Mouse (Mus musculus) urinary bladder, adult 18-20 months (tissue): ENCODE measurements around the gene Sp2.

Source experiments
- DNase-seq, 2 experiments: peaks; one replicate each; pipeline ENCODE4 v3.0.0; 2022; ENCODE audit warnings: low spot score in 2 of 2, mixed read lengths in 2 of 2

The Sp2 gene

GRCm38 (mm10) chr11:96970341-96970740 lies 12.4 kb downstream of the Sp2 start:
- no peak for DNase-seq

DNA sequence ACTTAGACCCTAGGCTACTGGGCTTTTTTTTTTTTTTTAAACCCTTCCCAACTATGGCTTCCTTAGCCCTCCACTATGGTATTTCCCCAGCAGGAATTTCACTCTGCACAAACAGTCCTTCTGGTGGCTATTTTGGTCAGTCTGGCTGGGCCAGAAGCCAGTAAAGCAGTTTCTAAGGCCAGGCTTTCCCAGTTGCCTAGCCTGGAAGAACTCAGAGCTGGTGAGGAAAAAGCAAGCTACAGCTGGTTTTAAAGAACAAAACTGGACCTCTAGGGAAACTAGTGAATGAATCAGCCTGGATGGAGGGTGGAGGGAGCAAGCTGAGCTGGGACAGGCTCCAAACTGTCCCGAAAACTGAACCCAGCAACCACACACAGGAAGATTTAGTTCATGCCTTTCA lies 13.0 kb downstream of the Sp2 start:
- DNase-seq, result no peak

DNA sequence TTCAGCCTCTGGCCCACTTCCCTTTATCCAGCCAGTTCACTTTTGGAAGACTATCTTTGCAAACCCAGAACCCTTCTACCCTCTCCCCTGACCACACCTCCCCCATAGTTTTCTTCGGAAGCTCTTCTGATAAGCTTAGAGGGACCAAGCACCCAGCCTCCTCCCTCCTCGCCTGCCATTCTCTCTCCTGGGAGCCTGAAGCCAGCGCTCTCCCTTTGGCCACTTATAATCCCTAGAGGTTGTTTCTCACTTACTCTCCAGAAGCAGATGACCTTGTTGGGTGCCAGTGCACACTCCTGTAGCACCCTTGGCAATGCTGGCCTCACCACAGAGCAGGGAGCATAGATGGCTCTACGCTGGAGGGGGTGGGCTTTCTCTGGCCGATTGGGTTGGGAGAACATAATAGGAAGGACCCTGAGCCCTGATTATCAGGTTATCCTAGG lies 13.5 kb downstream of the Sp2 start:
- no peak for DNase-seq

DNA sequence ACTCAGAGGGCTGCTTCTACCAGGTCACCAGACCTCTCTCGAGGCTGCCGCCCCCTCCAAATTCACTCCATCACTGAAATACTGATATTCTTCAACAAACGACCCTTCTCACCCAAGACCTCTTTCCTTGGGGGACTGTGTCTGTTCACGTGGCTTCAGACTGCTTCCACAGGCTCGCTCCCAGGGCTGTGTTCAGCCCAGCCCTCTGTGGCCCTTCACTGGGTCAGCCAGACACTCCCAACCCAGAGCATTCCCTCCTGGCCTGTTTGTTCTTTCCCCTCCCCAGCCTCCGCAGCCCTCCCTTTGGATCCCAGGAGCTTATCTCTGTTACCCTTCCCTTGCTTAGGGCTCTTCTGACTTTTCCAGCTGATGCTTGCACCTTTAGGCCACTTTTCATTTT lies 14.3 kb downstream of the Sp2 start:
- no peak for DNase-seq

GRCm38 (mm10) chr11:96967544-96968269 lies 15.1 kb downstream of the Sp2 start:
- DNase-seq, result no peak

DNA sequence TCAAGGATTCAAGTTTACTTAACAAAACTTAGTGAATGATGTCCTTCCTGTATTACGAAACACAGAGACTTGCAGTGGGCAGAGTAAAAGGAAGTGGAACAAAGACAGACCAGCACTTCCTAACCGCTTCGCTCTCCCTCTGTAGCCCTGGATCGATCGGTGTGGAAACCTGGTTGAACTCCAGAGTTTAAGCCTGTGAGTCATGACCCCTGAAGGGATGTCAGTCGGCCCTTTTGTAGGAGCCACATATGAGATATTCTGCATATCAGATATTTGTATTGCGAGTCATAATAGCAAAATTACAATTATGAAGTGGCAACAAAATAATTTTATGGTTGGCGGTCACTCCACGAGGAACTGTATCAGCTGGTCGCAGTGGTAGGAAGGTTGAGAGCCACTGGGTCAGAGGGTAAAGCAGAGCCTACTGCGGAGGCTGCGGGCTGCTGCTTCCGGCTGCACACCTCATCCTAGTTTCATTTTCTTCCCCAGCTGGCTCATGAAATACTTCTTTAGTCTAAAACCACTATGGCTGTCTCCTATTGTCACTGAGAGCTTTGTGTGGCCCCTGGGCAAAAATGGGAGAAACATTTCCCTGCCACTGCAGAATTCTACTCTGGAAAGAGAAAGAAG lies 15.7 kb downstream of the Sp2 start:
- DNase-seq, result peak in 1 of 2 experiments; percentile 37

DNA sequence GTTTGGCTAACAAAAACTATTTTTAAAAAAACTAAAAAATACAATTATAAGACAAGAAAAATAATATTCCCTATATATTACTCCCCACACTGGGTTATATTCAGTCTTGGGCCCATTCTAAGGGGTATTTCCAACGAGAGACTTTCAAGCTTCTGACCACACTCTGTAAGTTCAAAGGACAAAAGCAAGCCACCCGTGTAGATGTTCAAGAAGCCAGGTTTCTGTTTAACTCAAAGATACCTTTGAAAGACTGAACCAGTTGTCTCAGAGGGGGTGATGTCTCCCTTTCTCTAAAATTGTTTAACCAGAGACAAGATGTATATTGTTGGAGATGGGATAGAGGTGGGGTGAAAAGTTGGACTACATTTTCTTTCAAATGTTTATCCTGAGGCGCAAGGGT lies 16.6 kb downstream of the Sp2 start:
- DNase-seq, result no peak

DNA sequence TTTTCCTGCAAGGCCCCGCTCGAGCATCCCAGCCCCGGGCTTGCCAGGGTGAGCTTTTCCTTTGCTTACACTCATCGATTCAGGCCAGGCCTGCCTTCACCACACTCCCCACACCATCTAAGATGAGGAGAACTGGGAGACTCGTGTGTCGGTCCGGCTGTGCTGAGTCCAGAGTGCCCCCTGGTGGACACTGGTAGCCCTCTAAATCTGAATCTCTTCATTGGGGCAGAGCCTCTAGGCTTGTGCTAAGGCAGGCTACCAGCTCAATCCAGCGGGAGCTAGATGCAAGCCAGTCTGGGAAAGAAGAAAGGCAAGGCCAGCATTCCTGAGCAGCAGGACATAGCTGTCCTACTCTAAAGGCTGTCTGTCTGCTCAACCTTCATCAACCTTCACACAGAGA lies 19.2 kb downstream of the Sp2 start:
- DNase-seq, result peak; percentile 75 to 79

DNA sequence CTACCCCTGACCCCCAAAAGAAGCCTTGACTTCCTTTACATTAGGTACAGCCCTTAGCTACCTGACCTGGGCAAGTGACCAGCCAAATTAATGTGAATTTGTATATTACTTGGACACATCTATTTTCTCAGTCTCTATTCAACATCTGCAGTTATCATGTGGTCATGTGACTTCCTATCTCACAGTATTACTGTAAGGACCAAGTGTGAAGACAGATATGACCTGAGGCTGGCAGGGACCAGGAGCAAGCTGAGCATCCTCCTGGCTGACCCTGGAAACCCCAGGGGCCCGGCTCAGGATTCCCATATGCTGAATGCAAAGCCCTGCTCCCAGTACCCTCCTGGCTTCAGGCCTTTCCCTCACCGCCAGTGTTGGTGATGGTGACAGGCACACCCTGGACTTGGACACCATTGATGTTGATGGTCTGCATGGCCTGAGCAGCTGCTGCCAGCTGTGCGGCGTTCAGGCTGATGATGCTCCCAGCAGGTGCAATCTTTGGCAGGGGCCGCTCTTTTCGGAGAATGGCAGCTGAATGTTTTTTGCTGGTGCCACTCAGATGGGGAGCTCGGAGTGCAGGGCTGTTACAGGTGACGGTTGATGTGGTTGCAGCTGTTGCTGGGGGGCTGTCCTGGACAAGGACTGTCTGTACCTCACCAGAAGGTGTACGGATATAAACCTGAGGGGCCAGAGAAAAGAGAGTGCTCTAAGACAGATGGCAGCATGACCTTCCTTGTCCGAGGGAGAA lies 25.5 kb downstream of the Sp2 start:
- no peak for DNase-seq

DNA sequence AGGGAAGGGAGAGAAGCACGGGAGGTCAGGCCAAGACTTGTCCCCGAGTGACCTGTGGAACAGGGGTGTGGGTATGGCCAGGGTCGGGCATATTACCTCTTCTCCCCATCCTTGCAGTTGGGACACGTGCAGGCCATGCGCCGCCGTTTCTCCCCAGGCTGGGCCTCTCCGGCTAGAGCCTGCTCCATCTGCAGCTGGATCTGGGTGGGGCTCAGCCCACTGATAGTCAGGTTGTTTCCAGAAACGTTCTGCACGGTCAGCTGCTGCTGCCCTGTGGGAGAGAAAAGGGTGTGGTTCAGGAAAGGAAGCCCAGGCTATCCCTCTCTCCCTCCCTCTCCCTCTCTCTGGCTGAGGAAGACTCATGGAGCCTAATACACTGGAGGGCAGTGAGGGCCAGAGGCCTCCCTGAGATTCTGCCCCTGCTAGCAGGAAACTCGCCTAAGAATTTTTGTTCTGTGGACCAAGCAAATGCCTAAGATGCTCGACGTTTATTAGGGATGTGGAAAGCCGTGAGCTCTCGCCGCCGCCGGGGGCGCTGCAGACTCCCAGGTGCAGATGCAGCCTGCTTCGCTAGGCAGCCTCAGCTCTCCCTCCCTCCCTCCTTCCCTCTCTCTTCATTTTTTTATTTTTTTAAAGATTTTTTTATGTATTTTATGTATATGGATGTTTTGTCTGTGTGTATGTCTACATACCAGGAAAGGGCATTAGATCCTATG lies 26.6 kb downstream of the Sp2 start:
- no peak for DNase-seq

DNA sequence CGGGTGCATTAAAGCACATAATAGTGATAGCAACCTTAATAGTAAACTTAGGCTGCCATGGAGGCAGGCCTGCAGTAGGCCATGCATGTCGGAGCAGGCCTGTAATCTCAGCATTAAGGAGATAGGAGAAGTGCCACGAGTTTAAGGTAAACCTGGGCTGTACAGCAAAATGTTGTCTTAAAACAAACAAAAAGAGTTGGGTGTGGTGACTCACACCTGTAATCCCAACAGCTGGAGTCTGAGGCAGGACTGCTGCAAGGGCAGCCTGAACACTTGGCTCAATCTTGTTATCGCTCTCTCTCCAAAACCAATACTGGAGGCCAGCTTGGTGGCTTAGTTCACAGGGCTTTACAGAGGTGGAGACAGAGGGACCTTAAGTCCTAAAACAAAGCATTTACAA lies 27.7 kb downstream of the Sp2 start:
- no peak for DNase-seq

GRCm38 (mm10) chr11:96952896-96953295 lies 29.9 kb downstream of the Sp2 start:
- DNase-seq, result no peak

DNA sequence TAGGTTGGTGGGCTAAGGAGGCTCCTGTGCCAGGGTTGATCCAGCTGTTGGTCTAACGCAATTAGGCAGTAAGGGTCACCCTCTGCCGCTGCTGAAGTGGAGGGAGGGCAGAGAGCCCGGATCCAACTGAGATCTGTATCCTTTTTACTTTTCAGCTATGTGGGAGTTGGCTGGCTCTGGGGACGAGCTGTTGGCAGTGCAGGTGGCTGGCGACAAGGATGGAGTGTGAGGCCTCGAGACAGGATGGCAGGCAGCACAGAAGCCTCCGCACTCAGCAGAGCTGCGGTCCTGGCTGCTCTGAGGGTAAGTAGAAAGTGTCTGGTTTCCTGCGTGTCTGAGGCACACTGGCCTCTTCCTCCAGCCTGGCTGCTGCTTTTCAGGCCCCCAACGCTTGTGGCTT lies 30.3 kb downstream of the Sp2 start:
- DNase-seq, result no peak

GRCm38 (mm10) chr11:96950767-96951166 lies 32.0 kb downstream of the Sp2 start:
- DNase-seq, result no peak

DNA sequence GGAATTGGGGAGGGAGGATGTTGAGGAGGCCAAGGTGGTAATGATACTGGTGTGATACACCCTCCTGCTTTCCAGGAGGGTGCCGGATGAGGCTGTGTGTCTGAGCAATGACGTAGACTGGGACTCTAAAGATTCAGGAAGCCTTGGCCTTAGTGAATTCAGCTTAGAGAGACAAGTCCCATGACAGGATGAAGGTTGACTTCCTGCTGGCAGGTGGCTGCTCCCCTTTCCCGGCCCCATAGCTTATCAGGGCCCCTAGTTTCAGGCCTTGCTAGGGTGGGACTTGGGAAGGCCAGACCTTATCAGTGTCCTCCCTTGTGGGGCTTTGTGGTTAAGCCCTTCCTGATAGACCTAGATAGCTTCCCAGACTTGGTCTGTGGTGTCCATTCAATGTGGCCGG lies 34.9 kb downstream of the Sp2 start:
- no peak for DNase-seq

DNA sequence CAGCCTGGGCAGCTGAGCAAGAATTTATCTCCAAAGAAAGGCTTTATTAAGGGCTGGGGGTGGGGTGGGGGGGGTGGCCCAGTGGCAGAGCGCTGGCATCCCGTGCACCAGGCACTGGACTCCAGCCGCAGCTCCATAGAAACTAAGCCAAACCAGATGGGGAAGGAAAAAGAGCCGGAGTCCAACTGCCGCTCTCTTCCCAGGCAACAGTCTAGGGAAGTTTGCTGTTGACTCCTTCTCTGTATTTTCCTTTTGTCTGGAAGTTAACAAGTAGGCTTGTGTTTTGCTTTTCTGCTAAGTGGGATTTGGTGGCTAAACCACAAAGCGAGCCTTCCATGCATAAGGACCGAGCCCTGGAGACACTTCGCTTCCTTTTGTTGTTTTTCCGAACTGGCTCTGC lies 36.3 kb downstream of the Sp2 start:
- DNase-seq, result no peak

DNA sequence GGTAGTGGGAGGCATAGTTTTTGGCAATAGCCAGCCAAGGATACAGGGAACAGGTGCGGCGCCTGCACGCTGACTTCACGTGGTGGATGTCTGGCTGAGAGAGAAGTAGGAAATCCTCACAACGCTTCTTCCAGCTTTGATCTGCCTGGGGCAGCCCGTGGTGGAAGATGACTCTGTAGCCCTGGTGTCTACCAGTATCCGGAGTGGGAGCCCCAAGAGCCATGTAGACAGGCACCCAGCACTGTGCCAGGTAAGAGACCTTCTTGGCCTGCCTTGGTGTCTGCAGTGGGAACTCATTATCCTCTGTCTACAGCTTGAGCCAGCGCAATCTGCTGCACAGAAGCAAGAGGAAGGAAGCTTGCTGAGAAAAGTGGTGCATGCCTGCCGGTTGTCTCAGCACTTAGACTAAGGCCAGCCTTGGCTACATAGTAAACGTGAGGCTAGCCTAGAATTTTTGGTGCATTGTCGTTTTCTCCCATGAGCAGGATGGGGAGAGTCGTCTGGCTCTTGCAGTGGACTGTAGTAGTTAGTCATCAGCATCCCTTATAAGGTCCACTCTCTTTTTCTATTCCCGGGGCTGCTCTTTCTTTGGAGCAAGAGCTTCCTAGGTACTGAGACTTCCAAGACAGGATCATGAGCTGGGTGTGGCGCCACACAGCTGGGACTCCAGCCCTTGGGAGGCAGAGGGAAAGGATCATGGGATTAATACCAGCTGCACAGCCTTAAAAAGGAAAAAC lies 37.7 kb downstream of the Sp2 start:
- DNase-seq, result no peak

- peak; percentile 83 to 91 for DNase-seq
Observed at GRCm38 (mm10) chr11:96943746-96944304, 38.9 kb downstream of the Sp2 start, which contains the start of gene Pnpo. Pnpo (minus strand) TSS chr11:96943986.

GRCm38 (mm10) chr11:96941989-96942590 lies 40.7 kb downstream of the Sp2 start:
- DNase-seq, result no peak

- no peak for DNase-seq
Observed at GRCm38 (mm10) chr11:96940578-96941465, 41.9 kb downstream of the Sp2 start.
